Mouse (Mus musculus): ENCODE measurements at regions not wholly inside any gene's neighbourhood (a gene's known extent, or its start where the extent isn't known, plus 50 kb on each side); places are given as distances from the start of the nearest gene placed in this dataset.

DNA sequence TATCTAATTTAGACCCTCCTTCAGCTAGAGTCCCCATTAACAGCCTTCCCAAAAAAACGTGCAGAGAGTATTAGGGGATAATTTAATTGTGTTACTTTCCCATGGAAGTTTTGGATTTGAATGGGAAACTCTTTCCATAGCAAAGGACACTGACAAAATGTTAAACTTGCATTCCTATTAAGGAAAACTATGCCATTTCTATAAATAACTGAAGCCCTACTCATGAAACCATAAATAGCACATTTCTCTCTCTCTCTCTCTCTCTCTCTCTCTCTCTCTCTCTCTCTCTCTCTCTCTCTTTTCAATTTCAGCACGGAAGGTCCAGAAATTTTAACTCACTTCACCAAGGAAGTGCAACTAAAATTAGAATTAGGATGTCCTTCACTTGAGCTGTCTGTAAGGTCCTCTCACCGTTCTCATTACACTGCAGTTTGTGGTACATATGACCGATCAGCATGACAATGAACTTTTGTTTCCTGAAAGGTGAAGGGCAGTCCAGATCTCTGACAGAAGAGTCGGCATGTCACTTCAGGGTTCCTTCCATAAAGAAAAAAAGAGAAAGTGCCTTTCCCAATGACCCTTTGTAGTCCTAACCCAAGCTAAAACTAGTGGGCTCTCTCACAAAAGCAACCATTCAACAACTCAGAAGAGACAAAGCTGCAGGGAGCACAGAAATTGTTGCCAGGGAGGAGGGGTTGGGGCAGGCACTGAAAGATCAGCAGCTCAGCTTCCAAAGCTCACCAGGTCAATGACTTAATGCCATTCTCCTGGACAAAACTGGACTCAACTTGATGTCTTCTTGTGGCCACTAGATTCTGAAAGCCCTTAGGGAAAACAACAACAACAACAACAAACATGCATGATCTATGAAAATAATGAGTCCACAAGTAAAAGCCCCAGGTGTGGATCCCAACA is 696.9 kb downstream of the Diaph3 start:
- no peak for DNase-seq (ENCODE audit: low spot score in 2 of 2)

GRCm38 (mm10) chr14:86441895-86442679 is 698.9 kb downstream of the Diaph3 start:
- DNase-seq (ENCODE audit: low spot score in 2 of 2): no peak

DNA sequence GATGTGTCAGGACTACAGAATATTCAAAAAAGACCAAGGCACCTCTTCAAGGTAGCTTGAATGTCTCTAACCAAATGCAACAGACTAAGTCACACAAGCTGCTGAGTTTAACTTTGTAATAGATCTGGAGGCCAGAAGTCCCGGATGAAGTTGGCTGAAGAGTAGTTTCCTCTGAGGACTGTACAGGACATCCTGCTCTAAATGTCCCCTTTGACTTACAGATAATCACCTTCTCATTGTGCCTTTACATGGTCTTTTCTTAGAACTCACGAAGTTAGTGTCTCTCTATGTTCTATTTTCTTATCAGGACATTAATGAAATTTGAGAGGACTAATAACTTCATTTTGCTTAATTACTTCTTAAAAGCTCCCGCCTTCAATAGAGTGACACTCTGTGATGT is 703.7 kb downstream of the Diaph3 start:
- no peak for DNase-seq (ENCODE audit: low spot score in 2 of 2)

DNA sequence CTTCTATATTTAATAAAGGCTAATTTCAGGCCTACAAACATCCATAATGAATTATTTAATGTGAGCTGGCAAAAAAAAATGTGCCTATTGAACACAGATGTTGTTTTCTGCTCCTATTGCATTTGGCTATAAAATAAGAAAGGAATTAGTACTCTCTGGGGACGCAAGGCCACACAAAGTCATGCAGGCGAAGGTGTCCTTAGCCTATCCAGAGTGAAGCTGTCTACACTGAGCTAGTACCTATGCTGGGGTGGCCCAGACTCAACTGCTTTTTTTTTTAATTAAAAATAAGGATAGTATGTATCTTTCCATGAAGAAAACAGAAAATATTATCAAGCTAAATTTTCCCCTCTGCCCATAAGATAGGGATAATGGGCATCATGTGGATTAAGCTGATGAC is 705.7 kb downstream of the Diaph3 start:
- no peak for DNase-seq (ENCODE audit: low spot score in 2 of 2)

GRCm38 (mm10) chr14:86431215-86431816 is 709.7 kb downstream of the Diaph3 start:
- no peak for DNase-seq (ENCODE audit: low spot score in 2 of 2)

GRCm38 (mm10) chr14:86421881-86422280 is 719.2 kb downstream of the Diaph3 start:
- no peak for DNase-seq (ENCODE audit: low spot score in 2 of 2)

- DNase-seq (ENCODE audit: low spot score in 2 of 2): no peak
These were observed 721.0 kb downstream of the Diaph3 start for GRCm38 (mm10) chr14:86419959-86420598.

- no peak for DNase-seq (ENCODE audit: low spot score in 2 of 2)
These were observed 744.2 kb downstream of the Diaph3 start for GRCm38 (mm10) chr14:86396876-86397275.

- DNase-seq (ENCODE audit: low spot score in 2 of 2): no peak
These were observed 745.1 kb downstream of the Diaph3 start for GRCm38 (mm10) chr14:86395951-86396361.

- DNase-seq (ENCODE audit: low spot score in 2 of 2): no peak
These were observed 745.5 kb downstream of the Diaph3 start for GRCm38 (mm10) chr14:86395531-86395930.

- no peak for DNase-seq (ENCODE audit: low spot score in 2 of 2)
These were observed 746.0 kb downstream of the Diaph3 start for GRCm38 (mm10) chr14:86395068-86395467.

- no peak for DNase-seq (ENCODE audit: low spot score in 2 of 2)
These were observed 755.9 kb downstream of the Diaph3 start for GRCm38 (mm10) chr14:86385136-86385535.

GRCm38 (mm10) chr14:86365032-86365431 is 776.0 kb downstream of the Diaph3 start:
- no peak for DNase-seq (ENCODE audit: low spot score in 2 of 2)

GRCm38 (mm10) chr14:86360423-86361059 is 780.5 kb downstream of the Diaph3 start:
- no peak for DNase-seq (ENCODE audit: low spot score in 2 of 2)

DNA sequence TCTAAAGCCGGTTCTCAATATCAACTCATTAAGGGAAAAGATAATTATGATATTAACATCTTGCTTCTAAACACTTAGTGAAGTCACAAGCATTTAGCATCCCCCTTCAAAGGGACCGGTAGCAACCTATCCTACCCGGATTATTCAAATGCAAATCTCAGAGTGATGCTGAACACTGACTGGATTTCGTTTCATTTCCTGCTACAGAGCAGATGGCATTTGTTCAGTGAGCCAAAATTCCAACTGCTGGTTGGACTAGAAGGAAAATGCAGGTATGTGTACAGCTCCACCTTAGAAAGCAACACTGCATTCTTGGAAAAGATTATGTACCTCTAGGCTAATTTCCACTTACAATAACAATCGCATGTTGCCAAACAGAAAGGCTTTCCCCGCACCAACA is 782.5 kb downstream of the Diaph3 start:
- DNase-seq (ENCODE audit: low spot score in 2 of 2): no peak

DNA sequence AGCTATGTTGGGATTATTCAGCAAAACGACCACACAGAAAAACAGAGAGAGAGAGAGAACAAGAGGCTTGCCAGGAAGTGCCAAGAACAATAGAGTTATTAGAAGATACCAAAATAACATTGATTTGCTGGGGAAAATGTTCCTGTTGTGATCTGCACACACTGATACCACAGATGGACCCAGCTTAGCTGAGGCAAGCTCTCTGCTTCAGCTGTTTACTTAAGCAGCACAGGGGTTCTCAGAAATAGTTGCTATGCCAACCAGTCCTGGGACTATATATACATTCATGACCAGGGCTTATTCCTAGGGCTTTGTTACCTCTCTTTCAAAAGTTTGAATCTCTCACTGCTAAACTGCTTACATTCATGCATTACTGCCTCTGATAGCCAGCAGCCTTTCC is 790.5 kb downstream of the Diaph3 start:
- no peak for DNase-seq (ENCODE audit: low spot score in 2 of 2)

GRCm38 (mm10) chr14:86339007-86339406 is 802.0 kb downstream of the Diaph3 start:
- DNase-seq (ENCODE audit: low spot score in 2 of 2): no peak

- DNase-seq (ENCODE audit: low spot score in 2 of 2): no peak
These were observed 804.0 kb downstream of the Diaph3 start for GRCm38 (mm10) chr14:86337052-86337451.

- DNase-seq (ENCODE audit: low spot score in 2 of 2): no peak
These were observed 805.8 kb downstream of the Diaph3 start for GRCm38 (mm10) chr14:86335284-86335683.

DNA sequence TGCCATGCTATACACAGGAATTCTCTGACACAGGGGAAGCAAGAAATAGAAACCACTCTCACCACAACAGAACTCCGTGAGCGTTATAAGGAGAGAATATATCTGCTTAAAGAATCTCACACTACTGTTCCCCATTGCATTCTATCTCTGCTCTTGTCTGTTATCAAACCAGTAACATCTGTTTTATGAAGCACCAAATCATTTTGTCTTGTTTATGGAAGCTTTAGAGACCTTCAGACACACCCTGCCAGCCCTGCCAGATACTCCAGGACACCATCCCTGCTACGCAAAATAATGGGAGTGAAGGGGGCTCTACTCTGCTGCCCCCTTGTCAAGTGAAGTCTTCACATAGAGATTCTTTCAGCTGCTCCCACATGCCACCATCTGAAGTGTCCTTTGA is 811.9 kb downstream of the Diaph3 start:
- DNase-seq (ENCODE audit: low spot score in 2 of 2): no peak

- DNase-seq (ENCODE audit: low spot score in 2 of 2): no peak
These were observed 813.4 kb downstream of the Diaph3 start for GRCm38 (mm10) chr14:86327646-86328045.
